Mouse (Mus musculus) lung, postnatal 14 days (tissue): ENCODE results near the gene Klk1b3.
"Not testable (repeated sequence)": the region's sequence is repeated elsewhere in the genome, so short reads cannot be mapped to it uniquely, and the experiment has no call there.

Experiments
- DNase-seq: peaks from one replicate; pipeline ENCODE4 v3.0.0; 2021

Klk1b3 gene

GRCm38 (mm10) chr7:44197891-44198290, at the start of gene Klk1b3:
Gene Klk1b3 (plus strand): TSS chr7:44198191.
- no peak for DNase-seq

GRCm38 (mm10) chr7:44179299-44180045, 18.5 kb upstream of the Klk1b3 start:
- DNase-seq, result no peak

DNA sequence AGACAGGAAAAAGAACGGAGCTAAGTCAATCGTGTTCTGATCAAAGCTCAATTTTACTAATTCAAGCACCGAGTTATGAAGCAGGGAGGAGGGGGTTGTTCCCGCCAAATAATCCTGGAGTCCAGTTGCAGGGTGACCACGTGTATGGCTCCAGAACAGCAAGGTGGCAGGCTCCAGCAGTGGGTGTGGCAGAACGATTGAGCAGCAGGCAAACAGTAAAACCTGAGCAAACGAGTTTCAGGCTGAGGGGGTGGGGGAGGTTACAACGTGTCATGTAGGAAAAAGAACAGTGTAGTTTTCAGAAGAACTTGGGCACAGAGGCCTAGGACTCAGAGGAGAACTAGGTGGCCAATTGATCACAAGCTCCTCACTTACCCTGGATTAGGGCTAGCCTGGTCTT, 11.5 kb upstream of the Klk1b3 start:
- DNase-seq, result not testable (repeated sequence)

DNA sequence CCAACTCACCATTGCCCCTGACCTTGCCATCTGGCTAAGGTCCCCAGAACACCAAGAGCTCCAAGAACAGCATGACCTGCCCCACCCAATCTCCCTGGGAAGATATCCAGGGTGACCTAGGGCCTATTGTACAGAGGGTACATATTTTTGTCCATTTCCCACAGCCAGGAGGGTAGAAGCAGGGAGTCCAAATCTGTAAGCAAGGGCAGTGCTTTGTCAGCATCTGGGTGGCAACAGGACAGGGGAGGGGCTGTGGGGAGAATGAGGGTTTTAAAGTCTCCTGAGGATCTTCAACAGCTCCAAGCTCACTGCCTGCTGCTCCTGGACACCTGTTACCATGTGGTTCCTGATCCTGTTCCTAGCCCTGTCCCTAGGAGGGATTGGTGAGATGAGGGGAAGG, 10.1 kb upstream of the Klk1b3 start, which contains the start of gene Klk1b24:
Klk1b24 (plus strand) TSS at position 301 of the 400 bp plus-strand sequence.
- DNase-seq, result not testable (repeated sequence)

DNA sequence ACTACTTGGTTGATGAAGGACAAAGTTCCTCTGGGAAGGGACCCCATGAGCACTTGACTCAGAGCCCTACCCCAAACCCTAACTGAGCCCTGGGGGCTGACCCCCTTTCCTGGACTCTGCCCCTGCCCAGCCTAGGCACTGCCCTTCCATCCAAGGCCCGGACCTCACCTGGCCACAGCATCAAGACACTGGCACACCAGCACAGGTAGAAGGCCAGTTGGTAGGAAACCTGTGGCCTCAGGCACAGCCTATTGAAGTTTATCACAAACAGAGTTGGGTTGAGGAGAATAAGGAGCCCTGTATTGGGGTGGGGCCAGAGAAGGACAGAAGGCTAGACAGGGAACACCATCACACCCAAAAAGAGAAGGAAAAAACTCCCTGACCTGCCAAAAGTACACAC, 4.5 kb upstream of the Klk1b3 start:
- DNase-seq, result not testable (repeated sequence)

- DNase-seq, result not testable (repeated sequence)
Observed at GRCm38 (mm10) chr7:44207135-44207534, 9.1 kb downstream of the Klk1b3 start, which contains the start of gene Klk1b4. Gene Klk1b4 (plus strand): TSS chr7:44207435.

DNA sequence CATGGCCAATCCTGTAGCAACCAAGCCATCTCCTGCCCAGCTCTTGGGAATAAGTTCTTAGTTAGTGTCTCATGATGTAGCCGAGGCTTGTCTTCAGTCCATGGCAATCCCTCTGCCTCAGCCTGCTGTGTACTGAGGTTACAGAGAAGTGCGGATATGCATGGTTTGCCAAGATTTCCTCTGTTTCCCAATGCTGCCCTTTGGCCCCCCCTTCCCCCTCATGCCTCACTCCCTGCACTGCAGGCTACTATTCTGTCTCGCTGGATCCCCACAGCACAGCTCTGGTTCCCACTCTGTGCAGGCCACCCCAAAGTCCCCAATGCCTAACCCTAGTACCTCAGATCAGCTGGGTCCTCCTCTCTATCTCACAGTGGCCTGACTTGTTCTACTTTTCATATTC, 10.3 kb downstream of the Klk1b3 start:
- no peak for DNase-seq

GRCm38 (mm10) chr7:44215645-44216044, 17.7 kb downstream of the Klk1b3 start, which contains the start of gene Klk1b5:
Gene Klk1b5 (plus strand): TSS chr7:44215945.
- no peak for DNase-seq

- DNase-seq, result not testable (repeated sequence)
Observed at GRCm38 (mm10) chr7:44221601-44222000, 23.6 kb downstream of the Klk1b3 start.

GRCm38 (mm10) chr7:44222335-44222734, 24.3 kb downstream of the Klk1b3 start:
- not testable (repeated sequence) for DNase-seq

- no peak for DNase-seq
Observed at GRCm38 (mm10) chr7:44225076-44225475, 27.1 kb downstream of the Klk1b3 start, which contains the start of gene Klk1. Gene Klk1 (plus strand): TSS chr7:44225360.

GRCm38 (mm10) chr7:44235909-44236308, 37.9 kb downstream of the Klk1b3 start, which contains the start of gene Gm36864:
Gene Gm36864 (plus strand): TSS chr7:44236177.
- no peak for DNase-seq

GRCm38 (mm10) chr7:44239913-44240312, 41.9 kb downstream of the Klk1b3 start:
- DNase-seq, result no peak

DNA sequence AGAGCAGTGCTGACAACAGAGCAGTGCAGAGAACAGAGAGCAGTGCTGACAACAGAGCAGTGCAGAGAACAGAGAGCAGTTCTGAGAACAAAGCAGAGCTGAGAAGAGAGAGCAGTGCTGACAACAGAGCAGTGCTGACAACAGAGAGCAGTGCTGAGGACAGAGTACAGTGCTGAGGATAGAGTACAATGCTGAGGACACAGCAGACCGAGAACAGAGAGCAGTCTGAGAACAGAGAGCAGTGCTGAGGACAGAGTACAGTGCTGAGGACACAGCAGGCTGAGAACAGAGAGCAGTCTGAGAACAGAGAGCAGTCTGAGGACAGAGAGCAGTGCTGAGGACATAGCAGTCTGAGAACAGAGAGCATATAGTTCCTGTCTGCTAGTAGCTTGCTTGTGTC, 42.7 kb downstream of the Klk1b3 start:
- no peak for DNase-seq

GRCm38 (mm10) chr7:44241163-44241562, 43.2 kb downstream of the Klk1b3 start:
- DNase-seq, result no peak

- no peak for DNase-seq
Observed at GRCm38 (mm10) chr7:44244080-44244479, 46.1 kb downstream of the Klk1b3 start.

GRCm38 (mm10) chr7:44246055-44246983, 48.3 kb downstream of the Klk1b3 start, which contains the start of the genes 1700028J19Rik and 2410002F23Rik:
Gene 1700028J19Rik (minus strand): TSS chr7:44246695.
Gene 2410002F23Rik (plus strand): TSS chr7:44246722.
- DNase-seq, result peak; percentile 93

DNA sequence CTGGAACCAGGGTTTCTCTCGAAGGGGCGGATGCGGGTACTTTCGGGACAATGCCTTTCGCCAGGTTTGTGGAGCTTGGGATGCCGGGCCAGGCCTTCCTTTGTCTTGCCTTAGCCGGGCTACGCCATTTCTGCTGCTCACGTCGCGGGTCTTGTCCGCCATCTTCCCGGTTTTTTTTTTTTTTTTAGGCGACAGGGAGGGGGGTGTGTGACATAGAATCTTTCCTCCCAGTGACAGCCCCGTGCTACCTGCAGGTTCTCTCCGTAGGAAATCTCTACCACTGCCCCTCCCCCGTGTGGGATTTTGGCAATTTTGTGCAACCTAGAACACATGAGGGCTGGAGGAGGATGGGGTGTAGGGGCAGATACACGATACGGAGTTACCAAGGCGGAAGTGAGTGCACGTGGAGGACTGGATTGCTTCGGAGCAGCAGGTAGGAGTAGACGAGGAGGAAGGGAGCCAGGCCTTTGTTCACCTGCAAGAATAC, 49.0 kb downstream of the Klk1b3 start:
- DNase-seq, result no peak

DNA sequence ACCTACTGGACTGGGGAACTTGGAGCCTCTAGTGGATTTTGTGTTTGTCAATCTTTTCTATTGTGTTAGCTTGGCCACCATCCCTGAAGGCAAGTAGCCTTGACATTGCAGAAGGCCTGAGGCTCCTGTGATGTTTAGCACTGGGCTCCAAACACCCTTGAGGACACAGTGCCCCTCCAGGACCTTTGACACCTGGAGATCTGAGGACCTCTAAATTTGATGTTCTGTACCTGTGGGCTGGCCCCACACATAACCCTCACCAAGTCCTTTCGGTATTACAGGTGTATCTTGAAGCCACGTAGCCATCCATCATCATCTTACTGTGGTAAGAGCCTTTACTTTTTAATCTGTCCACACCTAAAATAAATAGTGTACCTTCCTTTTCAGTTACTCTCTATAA, 50.0 kb downstream of the Klk1b3 start:
- DNase-seq, result no peak

- DNase-seq, result no peak
Observed at GRCm38 (mm10) chr7:44249248-44249647, 51.3 kb downstream of the Klk1b3 start.

DNA sequence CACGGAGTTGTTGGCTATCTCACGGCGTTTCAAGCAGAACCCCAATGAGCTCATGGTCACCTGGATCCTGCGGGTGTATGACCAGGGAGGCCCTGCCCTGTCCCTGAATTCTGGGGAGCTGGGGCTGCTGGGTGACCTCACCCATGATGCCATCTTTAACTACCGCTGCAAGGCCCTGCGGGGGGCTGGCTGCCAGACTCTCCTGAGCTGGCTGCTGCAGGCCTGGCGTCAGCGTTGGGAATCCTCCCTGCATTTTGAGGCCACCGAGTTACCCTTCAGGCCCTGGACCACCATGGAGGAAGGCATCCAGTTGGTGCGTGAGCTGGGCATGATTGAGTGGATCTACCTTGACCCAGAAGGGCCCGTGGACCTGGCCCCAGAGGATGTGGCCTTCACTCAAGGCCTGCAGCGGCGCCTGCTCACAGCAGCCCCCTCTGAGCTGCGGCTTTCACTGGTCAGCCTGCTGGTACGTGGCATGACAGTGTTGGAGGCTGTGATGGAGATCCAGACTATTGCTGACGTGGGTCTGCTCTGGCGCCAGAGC, 52.8 kb downstream of the Klk1b3 start:
- not testable (repeated sequence) for DNase-seq
